Mouse (Mus musculus) lung, postnatal 4 days (tissue): ENCODE data around the gene Azgp1.
"Not testable (repeated sequence)": the region's sequence is repeated elsewhere in the genome, so short reads cannot be mapped to it uniquely, and the experiment has no call there.

ENCODE experiments used
- DNase-seq, 2 experiments: peaks; one replicate each; pipeline ENCODE4 v3.0.0; 2021

Gene Azgp1

GRCm38 (mm10) chr5:137981300-137981699 is at the start of gene Azgp1:
Gene Azgp1 (plus strand): TSS chr5:137981520.
- peak in 1 of 2 experiments; percentile 24 for DNase-seq

GRCm38 (mm10) chr5:137933934-137934333 is 47.4 kb upstream of the Azgp1 start:
- not testable (repeated sequence) for DNase-seq

DNA sequence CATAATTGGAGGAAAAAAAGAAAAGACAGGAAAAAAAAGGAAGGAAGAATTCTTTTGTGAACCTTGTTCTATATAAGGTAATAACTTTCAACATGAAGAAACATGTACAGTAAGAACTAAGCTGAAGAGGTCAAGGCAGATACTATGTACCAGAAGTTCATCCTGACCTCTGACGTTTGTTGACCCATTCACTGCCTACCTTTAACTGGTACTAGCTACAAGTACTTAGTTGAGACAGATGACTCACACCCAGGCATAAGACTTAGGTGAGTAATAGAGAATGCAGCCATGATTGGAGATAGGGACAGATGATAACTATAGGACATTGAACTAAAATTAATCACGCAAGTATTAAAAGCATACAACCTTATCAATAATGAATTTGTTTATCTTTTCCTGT is 44.8 kb upstream of the Azgp1 start:
- no peak for DNase-seq

GRCm38 (mm10) chr5:137937238-137937637 is 44.1 kb upstream of the Azgp1 start:
- no peak for DNase-seq

GRCm38 (mm10) chr5:137940948-137941347 is 40.4 kb upstream of the Azgp1 start:
- DNase-seq = no peak

- DNase-seq = no peak
These were observed 38.2 kb upstream of the Azgp1 start for GRCm38 (mm10) chr5:137943133-137943532.

GRCm38 (mm10) chr5:137947303-137947702 is 34.0 kb upstream of the Azgp1 start:
- no peak for DNase-seq

DNA sequence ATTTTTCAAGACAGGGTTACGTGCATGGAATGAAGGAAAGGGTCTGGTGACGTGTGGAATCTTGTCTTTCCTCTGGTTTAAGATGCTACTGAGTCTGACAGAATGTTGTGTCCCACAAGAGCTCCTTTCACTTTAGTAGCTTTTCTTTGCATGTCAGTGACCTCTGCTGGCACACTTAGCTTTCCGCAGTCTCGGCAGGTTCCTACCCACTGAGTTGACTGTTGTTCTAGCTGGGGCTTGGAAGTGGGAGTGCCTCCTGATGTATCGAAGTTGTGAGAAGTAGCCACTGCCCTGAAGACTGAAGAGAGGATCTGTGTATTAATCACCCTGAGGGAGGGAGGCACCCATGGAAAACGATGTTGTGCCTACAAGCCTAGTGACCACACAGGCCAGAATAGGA is 30.1 kb upstream of the Azgp1 start:
- DNase-seq = peak; percentile 22 to 47

DNA sequence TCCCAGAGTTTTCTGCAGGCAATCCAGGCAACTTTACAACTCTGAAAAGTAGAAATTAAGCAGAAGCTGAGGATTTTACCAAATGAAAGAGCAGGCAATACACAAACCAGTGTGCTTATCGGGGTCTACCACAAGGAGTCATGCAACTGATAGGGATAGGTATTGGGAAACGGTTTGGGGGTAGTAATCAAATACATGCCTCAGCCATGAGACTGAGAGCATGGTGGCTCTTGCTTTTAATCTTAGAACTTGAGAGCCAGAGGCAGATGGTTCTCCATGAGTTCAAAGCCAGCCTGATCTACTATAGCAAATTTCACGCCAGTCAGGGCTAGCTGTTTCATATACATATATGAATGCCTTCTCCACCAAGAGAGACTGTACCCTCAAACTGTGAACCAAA is 24.9 kb upstream of the Azgp1 start:
- DNase-seq = no peak

- no peak for DNase-seq
These were observed 18.4 kb upstream of the Azgp1 start, which contains the start of gene Gjc3 for GRCm38 (mm10) chr5:137962945-137963344. Gene Gjc3 (minus strand): TSS chr5:137963098.

DNA sequence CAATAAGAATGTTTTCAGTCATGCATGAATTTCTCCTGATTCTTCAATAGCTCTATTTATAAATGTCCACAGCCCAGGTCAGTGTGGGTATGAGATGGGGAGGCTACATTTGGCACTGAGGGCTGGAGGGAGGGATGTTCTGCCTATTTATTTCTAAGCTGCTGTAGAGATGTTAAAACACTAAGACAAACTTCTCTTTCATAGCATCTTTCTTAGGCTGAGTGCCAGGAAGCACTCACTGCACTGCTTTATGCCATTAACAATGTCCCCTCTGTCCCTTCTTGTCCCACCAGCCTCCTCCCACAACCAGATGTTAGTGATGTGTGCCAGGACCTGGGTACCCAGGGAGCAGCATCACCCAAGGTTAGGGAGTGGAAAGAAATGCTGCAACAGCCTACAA is 14.8 kb upstream of the Azgp1 start:
- DNase-seq = no peak

DNA sequence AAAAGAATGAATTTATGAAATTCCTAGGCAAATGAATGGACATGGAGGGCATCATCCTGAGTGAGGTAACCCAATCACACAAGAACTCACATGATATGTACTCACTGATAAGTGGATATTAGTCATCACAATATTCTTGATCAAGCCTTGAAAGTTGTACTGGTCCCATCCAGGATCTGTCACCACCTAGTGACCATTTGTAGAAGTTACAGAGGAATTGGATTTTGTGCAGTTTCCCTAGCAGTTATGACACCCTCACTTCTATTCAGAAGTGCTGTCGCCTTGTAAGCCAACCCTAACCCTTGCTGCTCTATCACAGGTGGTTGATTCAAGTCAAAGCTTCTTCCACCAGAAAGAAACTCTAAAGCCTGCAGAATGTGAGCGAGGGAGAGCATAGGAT is 8.2 kb upstream of the Azgp1 start:
- no peak for DNase-seq

- DNase-seq = no peak
These were observed 7.6 kb upstream of the Azgp1 start for GRCm38 (mm10) chr5:137973738-137974137.

DNA sequence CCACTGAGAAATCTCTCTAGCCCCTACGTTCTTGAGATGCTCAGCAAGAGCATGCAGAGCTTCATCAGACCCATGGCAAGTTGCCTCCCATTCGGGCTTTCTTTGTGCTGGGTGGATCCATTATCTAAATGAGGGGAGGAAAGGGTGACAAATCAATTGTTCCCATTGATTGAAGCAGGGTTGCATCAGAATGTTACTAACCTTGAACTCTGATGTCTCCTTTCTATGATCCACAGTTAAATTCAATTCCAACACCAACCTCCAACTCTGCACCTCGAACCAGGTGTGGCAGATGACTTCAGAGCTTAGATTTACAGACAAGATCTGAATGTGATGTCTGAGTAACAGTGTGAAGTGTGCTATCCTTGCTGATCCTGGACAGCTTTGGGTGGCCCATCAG is 6.6 kb upstream of the Azgp1 start:
- no peak for DNase-seq

DNA sequence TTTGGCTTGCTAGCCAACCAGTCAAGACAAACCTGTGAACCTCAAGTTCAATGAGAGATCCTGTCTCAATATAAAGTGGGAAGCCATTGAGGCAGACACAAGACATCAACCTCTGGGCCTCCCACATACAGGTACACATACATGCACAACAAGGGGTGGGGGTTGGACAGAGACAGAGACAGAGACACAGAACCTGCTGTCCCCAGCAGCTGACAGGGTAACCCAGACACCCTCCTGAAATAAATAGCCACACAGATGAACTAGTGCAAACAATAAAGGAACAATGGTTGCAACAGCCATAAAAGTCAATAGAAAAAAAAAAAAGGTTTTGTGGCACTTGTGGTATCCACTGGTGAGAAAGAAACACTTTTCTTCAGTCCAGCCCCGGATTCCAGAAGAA is 5.9 kb upstream of the Azgp1 start:
- no peak for DNase-seq

- no peak for DNase-seq
These were observed 4.0 kb upstream of the Azgp1 start for GRCm38 (mm10) chr5:137977291-137977690.

DNA sequence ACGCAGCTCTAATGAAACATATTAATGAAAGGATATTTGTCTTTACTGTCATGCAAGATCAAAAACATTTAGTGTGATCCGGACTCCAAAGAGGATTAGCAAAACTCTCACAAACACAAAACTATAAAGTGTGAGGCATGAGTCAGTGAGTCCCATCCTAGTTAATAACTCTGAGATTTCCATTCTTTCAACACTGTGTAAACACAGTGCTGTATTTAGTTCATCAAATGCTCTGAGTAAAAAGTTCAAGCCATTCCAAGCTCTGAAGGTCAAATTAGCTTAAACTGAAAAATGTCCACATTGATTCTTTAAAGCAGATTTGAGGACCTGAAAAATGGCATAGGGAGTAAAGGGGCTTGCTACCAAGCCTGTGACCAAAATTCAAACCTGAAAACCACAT is 2.2 kb upstream of the Azgp1 start:
- no peak for DNase-seq

DNA sequence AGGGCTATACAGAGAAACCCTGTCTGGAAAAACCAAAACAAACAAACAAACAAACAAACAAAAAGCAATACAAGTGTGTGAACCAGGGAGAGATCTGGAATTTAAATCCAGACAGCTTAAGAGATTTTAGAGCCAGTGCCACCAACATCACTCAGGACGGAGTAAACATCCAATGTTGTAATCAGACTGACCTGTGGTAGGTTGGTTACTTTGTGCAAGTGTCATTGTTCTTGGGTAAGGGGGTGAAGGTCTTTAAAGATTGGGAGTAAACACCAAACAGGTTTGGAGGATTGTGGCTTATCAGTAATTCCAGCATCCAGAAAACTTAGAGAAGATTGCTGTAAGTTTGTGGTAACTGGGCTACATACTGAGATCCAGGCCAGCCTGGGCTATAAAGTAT is 5.0 kb downstream of the Azgp1 start:
- DNase-seq = no peak

DNA sequence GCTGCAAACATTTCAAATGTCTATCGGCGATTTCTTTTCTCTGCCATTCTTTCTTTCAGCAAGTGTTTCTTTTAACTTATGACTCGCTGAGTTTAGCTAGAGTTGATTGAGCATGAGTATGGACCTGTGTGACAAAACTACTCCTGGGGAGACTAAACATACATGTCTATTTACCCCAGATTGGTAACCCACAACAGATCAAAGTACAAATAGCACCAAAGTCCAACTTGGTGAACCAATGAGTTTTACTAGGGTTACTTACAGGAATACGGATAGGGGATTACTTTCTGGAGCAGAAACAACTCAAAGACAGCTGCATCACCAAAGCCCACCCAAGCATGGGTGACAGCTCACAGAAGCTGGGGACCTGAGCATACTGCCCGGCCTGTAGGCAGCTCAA is 28.1 kb downstream of the Azgp1 start:
- DNase-seq = no peak

DNA sequence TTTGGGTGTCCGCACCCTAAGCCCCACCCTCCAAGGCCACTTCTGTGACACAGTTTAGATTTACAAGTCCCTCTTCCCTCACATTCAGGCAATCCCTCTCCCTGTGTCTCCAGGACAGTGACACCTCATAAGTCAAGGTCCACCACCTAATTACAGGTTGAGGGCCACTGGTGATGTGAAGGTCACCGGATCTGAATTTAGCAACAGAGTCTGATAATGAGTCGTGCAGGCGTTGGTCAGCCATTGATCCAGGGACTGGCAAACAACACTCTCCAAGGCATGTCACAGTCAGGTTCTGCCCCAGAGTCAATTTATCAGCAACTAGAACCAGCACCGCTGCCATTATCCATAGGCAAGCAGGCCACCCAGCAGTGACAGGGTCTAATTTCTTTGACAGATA is 31.1 kb downstream of the Azgp1 start:
- DNase-seq = no peak

- no peak for DNase-seq
These were observed 35.2 kb downstream of the Azgp1 start for GRCm38 (mm10) chr5:138016530-138016929.

DNA sequence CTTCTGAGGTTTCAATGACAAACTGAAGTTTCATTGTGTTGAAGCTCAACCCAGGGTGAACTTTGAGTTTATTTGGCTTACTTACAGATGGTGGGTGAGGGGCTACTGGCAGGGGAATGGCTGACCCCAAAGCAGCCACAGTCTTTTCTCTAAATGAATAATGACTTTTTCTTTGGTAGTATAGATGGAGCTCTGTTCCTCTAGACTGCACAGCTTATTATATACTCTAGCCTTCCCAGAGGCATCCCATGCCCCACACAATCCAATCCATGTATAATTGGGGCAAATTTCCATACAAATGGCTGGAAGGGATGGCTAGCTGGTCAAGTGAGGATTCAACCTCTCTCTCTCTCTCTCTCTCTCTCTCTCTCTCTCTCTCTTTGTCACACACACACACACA is 35.7 kb downstream of the Azgp1 start:
- no peak for DNase-seq

DNA sequence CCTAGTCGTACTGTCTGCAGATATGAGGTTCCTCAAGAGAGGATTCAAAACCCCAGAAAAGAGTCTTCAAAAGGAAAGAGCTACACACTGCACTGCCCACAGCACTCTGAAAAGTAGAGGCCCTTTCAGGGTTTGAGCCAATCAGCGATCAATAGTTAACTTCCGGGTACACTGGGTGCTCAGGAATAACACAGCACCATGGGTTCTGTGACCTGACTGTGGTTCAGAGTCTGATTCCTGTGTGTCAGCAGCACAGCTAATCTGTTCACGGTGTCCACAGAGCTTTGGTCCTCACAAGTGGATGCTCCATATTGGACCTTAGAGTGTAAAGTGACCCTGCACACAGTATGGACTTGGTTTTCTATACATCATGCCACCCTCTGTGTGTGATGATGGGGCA is 38.3 kb downstream of the Azgp1 start:
- not testable (repeated sequence) for DNase-seq

DNA sequence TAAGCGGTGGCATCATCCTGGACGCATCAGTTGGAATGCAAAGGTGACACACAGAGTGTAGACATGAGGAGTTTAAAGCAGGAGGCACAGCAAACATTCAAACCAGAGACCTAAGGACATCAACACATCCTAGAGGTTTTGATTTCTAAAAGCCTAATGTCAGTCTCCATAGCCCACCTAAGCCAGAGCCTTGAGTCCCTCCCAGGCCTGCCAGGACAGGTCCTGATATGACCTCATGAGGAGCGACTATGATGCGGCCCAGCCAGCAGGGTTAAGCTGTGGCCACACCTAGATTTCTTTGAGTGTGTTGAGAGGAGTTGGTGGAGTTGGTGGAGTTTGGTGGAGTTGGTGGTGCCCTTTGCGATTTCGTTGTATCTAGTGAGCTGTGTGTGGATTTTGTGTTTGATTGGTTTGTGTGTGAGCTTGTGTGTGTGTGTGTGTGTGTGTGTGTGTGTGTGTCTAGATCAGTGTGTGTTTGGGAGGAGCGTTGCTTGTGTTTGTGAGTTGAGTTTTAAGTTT is 39.7 kb downstream of the Azgp1 start, which contains the start of the genes Smok3a and Smok3b:
Gene Smok3a, plus strand, starts transcription at position 301 of the 519 bp plus-strand sequence.
Gene Smok3b, plus strand, starts transcription at position 469 of the 519 bp plus-strand sequence.
- DNase-seq = not testable (repeated sequence)
